Mouse (Mus musculus) frontal cortex, postnatal 36 days (tissue): Measurements from ENCODE around the gene Fat3.

ENCODE experiments used
- DNase-seq, 2 experiments: peaks; one replicate each; pipeline ENCODE4 v3.0.0; 2022; ENCODE audit warnings: low spot score in 2 of 2

Gene Fat3

DNA sequence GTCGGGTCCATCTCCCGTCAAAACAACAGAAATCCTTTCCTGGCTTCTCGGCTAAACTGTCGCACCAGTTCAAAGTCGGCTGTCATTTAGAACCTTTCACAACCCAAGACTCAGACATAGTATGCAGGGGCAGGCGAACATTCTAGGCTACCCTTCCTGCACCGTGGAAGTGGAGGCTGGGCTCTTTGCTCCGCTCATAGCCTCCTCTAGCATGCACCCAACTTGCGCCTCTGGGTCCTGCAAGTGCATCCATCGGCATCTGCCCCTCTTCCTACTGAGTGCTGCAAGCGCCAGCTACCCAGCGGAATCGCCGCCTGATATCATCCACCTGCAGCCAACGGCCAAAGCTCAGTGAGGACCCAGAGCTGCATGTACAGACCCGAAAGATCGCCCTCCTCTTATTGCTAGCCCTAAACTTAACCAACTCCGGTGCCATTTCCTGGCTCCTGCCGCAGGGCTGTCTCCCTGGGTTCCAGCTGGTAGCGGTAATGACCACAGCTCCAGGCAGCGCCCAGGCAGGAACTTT is at the start of gene Fat3:
Fat3 (minus strand) TSS at position 100 of the 526 bp plus-strand sequence.
- DNase-seq: peak; percentile 60 to 67

DNA sequence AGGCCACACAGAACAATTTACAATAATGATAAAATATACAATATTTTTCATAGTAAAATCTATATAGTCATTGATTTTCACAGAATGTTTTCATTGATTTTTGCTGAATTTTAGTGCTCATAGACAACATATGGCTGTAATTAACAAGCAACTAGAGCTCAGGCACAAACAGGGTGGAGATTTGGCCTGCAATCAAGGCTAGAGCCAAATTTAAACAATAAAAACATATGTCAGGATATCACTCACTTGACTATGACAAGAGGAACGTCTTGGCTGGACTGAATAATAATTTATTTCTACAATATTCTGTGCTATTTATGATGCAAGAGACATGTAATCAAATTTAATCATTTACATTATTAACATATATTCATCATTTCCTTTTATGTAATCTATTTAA is 31.8 kb upstream of the Fat3 start:
- no peak for DNase-seq

DNA sequence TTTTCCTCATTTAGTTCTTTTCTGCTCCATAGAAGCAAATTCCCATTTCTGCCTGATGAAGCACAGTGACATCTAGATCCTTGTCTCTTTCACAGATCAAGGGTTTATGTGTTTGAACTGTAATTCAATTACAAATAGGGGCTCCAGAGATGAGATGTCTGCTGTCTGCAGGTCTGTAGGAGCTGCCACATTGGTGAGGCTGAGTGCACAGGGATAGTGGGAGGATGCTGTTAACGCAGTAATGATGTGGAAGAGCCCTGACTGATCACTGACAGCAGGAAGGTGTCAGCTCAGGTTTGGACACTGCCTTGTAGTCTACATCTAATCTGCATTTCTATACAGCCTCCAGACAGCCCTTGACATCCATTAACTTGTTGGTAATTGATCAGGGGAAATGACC is 16.5 kb upstream of the Fat3 start:
- no peak for DNase-seq

DNA sequence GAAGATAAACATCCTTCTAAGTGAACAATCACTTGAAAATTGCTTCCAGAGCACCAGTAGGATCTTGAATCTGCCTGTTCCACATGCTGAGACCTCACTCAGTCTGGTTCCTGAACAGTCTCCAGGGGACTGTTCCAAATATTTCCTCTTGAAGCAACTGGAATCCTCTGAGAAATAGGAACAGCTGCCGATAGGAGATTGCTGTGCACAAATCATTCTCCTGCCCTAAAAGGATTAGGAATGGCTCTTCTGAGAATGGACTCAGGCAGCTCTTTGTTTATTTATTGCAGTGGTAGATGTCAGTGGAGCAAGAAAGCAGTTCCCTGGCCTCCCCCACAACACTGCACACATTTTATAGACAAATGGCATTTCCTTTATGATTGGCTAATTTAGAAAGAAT is 10.9 kb upstream of the Fat3 start:
- no peak for DNase-seq

DNA sequence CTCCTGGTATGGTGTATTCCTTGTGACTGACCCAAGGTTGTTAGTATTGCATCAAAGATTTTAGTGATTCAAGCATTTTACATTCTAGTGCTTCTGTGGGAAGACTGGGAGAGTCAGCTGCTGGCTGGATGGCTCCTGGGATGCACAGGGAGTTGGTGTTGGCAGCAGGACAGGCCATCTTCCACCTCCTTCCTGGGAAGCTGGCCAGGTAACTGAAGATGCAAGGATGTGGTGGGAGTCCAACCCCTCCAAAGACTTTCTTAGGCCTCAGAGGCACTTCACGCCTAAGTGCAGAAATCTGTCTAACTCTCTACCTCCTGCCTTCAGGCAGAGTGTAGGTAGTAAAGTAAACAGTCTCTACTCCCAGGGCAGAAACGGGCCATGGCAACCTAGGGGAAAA is 2.7 kb upstream of the Fat3 start:
- DNase-seq: peak; percentile 31 to 38

DNA sequence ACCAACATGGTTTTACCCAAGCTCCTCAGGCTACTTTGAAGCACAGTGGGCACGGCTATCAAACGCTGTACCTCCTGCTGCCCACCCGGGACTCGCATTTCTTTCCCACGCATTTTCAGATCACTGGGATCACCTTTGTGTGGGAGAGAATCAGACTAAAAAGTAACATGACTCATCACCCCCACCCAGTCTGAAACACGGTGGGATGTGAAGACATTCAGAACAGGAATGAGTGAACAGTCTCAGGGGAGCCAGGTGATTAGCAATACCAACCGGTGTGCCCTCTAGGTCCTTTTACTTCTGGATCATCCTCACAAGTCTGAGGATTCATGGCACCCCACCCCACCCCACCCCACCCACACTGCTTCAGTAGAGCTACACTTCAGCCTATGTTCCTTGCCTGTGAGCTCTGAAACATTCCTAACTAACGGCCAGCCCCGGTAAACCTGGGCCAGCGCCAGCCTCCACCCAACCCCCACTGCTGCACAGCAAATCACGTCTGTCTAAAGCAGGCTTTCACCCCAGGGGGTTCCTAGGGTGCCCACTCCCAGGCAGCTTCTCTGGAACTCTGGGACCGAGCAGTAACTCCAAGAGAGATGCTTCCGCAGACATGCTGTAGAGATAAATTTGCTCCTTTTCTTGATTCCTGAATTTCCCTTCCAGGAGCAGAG is 1.7 kb upstream of the Fat3 start:
- peak; percentile 26 for DNase-seq

DNA sequence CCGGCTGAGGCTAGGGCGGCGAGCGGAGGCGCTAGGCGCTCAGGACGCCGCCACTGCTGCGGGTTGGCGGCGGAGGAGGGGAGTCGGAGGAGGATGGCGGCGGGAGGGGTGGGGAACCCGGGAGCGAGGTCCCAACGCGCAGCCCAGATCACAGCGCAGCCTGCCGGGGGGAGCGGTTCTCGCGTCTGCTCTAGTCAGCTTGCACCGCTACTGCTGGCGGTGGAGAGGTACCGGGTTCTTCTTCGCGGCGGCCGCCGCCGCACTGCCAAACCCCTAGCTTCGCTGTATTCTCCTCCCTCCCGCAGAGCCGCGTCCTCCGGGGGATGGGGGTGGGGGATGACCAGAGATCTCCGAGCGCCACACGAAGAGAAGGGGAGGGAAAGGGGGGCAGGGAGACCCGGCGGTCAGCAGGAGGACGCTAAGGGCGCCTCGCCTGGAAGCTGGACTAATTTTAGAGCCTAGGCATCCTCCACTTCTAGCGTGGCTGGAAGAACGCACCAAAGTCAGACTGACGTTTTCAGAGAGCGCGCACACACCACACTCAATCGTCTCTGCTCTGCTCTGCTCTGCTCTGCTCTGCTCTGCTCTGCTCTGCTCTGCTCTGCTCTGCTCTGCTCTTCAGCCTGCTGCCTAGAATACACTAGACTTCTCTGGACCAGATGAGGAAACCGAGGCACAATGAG is 1.0 kb upstream of the Fat3 start:
- DNase-seq: peak; percentile 75 to 82

DNA sequence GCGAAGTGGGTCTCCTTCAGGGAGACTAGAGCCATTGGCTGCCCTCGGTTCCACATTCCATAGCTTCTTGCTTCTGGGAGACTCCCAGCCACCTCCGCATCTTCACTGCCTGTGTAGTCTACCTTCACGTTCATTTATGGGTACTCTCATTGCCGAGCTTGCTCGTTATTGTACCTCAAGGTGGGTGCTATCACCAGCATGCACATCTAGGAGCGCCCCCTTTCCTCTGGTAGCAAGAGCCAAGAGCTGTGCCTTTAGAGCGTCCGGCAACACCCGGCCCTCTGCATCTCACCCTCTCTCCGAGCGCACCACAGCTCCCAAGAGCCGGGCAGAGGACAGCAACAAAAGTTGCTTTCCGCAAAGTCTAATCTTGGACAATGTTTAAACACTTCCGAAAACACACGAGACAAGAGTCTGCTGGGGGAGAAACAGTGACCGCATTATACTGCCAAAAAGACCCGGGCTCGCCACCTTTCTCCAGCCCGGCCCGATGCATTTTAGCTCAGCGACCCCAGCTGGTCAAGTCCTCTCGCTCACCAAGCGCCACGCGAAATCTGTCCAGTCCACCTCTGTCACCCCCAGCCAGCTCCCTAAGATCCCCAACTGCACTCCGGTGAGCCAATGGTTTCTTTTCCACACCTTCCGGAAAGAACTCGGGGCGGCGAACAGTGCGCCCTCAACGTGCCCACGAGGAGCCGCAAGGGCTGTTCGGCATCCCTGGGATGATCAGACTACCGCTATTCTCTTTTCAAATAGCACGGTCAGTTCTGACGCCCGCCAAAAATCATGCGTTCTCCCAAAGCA is 501 bp downstream of the Fat3 start:
- peak; percentile 56 to 76 for DNase-seq

DNA sequence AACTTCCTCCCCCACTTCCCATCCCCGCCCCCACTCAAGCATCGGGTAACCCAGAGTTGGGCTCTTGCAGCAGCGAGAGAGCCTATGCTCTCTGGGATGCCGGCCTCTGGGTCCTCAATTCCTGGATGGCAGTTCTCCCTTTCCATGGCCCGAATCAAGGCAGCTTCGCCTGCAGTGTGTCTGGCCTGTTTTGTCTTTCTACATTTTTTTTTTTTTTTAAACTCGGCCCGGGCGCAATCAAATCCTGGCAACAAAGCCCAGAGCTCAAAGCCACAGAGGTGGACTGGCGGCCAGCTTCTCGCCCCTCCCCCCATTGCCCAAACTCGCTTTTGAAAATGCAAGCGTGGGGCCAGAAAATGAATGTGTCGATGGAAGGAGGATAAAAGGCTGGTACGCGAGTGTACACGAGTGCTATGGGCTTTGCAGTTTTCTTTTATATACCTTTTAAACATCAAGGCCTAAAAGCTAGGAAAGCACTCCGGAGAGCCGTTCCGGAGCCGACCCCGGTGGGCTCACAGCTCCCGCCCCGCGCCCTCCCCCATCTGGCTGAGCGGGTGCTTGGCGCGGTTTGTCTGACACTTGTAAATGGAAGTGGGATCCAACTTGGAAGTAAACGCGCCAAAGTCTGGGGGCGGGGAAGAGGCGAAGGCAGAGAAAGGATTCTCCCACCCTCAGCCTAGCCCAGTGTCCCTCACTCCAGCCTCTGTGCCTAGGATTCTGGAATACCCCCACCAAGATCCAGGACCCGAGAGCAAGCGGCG is 1.3 kb downstream of the Fat3 start:
- DNase-seq: peak in 1 of 2 experiments; percentile 77

DNA sequence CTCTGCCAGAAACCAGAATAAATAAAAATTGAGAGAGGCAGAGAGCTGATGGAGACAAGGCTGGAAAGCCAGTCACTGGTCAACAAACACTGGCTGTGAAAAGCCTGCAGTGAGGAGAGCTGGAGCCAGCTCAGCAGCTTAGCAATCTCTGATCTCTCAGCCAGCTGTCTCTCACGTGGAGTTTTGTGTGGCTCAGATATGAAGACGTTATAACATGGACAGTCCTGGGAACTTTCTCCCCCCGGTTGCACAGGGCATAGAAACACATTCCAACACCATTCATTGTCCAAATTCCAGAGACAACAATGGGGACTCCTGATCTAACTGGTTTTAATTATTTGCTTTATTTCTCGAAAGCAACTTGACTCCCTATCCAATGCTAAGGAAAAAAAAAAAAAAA is 2.2 kb downstream of the Fat3 start:
- no peak for DNase-seq

DNA sequence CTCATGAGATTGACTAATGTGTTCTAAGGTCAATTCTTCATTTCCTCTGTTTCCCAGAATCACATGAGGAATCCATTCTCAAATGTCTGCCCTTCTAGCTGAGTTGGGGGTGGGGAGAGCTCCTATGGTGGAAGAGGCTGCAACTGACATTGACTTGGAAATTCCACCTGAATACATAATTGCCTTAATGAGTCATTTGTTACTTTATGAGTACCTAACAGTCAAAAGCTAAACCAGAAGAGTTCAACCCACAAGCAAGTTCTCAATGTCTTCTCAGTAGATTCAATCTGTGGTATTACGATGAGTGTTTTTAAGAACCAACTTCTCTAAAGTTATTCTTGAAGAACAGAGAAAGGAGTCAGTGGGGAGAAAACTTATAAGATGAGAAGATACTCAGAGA is 3.7 kb downstream of the Fat3 start:
- DNase-seq: no peak

DNA sequence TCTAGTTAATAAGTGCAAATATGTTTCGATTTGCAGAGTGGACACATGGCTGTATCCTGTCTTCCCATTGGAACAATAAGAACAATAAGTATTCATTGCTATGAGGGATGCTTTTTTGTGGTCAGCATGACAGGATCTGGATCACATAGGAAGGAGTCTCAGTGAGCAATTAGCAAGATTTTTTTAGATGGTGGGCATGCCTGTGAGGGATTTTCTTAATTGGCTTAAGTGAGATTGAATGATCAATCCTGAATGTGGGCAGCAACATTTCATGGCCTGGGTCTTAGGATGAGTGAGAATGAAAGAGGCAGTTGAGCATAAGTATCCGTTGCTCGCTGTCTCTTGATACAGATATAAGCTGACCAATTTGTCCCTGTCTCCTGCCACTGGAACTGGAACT is 4.8 kb downstream of the Fat3 start:
- DNase-seq: no peak

DNA sequence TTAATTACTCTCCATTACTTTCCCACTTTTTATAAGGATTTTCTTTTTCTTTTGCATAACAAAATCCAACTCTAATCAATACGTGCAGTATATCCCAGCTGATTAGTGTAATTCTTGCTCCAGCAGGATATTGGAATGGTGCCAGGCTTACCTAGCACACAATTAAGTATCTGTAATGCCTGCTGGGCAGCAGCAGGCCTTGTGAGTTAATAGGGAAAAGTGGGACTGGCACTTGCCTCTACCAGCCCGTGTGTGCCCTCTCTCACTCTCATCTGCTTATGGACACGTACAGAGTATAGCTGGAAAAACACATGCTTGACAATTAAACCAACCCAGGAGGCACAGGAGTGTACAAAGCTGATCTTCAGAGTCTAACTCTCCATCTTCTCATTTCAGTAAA is 11.4 kb downstream of the Fat3 start:
- DNase-seq: no peak

DNA sequence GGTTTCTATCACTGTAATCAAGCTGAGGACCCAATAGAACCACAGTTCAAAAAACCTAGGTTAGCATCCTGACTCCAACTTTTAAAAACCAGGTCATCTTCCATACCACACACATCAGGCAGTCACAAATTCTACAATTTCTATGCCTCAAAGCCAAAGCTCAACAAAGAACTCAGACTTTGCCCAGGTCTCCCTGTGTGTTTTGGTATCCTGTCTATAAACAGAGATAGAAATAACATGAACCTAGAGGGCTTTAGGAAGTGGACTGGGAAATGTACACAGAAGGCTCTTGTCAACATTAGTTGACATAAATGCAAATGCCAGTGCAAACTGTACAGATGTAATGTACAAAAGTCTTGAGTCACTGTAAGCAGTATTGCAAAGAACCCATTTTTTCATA is 13.5 kb downstream of the Fat3 start:
- DNase-seq: no peak

DNA sequence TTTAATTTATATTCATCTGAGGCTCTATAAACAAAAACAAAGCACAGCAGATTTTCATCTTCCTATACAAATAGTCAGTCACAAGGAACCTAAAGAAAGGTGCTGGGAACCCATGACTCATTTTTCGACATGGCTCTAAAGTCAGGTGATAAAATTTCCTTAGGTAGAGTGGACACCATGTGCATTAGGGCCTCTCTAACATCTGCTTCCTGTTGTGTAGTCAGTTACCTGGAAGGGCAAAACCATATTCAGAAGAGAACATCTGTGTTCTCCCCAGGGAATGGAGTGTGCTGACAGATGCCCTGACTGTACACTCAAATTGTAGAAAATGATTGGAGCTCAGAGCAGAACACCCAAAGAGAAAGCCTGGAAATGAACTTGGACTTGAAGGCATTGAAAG is 14.9 kb downstream of the Fat3 start:
- DNase-seq: no peak

DNA sequence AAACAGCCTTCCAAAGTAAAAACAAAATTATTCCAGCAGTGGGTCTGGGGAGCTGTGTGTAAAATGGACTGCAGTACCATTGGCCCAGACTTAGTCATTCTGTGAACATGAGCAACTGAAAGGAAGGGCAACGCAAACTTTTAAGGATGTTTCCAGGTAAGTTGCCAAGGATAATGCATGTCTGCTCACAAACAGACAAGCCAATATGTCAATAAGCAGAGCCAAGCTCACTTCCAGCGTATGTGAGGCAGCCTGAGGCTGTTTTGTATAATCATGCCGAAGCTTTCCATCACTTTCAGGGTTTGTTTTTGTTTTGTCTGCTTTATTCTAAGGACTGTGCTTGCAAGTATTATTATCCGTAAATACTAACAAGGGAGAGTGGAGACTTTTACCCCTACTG is 15.9 kb downstream of the Fat3 start:
- DNase-seq: no peak

DNA sequence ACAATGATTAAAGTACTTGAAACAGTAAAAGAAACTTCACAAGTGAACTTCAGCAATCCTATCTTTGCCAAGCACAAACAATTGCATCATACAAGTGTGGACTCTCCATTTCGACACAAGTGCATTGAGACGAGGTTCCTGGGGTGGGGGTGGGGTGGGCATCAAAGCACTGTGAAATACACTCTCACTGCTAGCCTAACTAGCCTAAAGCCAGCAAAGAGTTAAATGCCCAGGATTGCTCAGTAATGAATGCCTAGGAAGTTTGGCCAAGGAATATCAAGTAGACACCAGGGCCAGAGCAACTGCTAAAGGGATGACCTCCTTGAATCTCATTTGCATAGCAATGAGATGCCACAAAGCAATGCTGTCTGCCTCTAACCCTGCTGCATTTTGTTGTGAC is 16.3 kb downstream of the Fat3 start:
- DNase-seq: no peak

DNA sequence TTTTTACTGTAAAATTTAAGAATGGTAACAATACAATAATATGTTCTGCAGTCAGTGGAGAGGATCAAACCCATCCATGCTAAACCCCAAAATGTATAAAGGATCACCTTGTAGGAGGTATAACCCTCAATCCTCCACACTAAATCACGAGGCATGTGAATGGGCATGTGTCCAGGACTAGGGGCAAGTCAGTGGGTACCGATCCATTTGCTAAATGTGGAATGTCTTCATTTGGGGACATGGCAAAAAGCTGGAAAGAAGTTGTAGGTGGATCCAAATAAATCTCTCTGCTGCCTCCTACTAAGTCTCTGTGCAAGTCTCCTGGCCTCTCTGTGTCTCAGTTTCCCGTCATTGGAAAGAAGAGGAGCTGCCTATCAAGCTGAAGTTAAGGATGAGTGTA is 39.6 kb downstream of the Fat3 start:
- DNase-seq: peak; percentile 12 to 40

DNA sequence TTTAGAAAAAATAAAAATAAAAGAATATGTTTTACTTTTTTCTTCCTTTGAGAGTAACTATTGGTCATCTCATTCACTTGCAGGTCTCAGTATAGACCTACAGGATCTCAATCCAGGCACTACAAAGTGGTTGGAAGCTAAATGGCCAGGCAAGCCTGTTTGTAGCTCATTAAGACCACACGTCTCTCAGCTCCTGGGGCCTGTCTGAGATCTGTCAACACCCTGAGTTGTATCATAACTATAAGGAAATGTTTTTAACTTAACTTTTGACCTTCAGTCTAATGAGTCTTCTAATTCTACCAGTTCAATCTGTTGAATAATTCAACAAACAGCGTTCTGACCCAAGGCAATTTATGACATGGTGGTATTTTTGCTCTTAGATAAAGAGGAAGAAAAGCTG is 40.5 kb downstream of the Fat3 start:
- no peak for DNase-seq

DNA sequence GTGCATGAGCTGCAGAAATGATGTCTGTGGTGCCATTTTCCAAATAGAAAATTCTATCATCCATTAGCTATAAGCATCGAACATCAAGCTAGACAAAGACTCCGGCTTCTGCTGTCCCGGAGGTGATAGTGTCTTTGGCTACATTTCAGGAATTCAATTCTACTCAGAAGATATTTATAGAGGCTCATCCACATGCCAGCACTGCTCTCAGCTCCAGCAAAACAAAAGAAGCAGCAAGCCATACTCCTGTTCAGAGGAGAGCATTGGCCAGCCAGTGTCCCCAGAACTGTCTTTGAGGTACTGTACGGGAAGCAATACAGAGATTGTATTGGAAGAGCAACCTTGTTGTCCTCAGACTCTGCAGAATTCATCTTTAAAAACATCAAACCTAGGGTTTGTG is 59.2 kb downstream of the Fat3 start:
- DNase-seq: no peak

DNA sequence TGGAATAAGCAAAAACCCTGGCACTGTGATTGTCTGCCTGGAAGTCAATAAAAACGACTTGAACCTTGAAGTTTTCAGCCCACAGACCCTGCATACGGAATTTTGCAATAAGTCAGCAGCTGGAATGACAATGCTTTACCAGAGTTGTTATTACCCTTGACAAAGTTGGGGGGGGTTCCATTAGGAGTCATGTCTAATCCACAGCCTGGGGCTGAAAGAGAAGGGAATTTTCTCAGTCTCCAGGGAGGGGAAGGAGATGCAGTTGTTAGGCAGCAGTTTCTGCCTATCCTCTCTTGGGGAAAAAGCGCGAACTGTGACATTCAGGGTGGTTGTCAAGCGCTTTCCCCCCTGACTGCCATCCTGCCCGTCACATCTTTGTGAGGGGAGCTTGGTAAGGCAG is 60.4 kb downstream of the Fat3 start:
- no peak for DNase-seq

DNA sequence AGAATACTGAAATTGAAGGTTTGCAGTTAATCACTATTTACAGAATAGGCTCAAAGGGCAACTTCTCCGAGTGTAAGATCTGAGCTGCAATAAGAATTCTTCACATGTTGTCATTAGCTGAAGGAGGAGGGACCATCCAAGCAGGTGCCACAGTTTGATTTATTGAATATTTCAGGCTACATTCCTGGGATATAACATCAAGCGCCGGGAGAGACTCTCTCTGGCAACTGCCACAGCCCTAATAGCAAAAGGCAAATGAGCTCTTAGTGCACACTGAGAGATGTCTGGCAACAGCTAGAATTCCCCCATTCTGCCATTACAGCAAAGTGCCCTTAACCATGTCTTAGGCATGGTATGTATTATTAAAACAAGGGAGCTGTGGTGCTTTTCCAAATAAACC is 61.1 kb downstream of the Fat3 start:
- no peak for DNase-seq
